Mouse (Mus musculus) bone marrow, adult 2 months (tissue): Measurements from ENCODE around the gene Disp3.

Experiments used
- CTCF ChIP-seq: fragments of 200-500 bp; IDR thresholded peaks from 2 replicates; pipeline ENCODE4 v1.5.1; 2011; ENCODE audit warnings: low read length, control low read depth; ENCODE audit not compliant: control insufficient read depth, insufficient read depth
- POLR2A ChIP-seq: fragments of 200-500 bp; IDR thresholded peaks from 2 replicates; pipeline ENCODE4 v1.6.1; 2011; ENCODE audit warnings: low read depth, mild to moderate bottlenecking, control low read depth, low read length, borderline replicate concordance; ENCODE audit not compliant: control insufficient read depth

- TF ChIP-seq POLR2A: no peak
- TF ChIP-seq CTCF: no peak
These were observed 82.9 kb downstream of the Disp3 start for GRCm38 (mm10) chr4:148204873-148205232.
